Mouse (Mus musculus) embryonic facial prominence, embryonic 13.5 days (tissue): Measurements from ENCODE around the gene Ifi204. TPM values are rescaled to one million over a fixed set of nuclear protein-coding genes. Genes with fewer than 3 reads are reported as not detected.

Source experiments
- ATAC-seq: fragments of 200-750 bp; cut with Nextera tagmentation; 2 replicates; pipeline ENCODE4 v1.8.0; 2017; ENCODE audit warnings: low read depth; ENCODE audit not compliant: insufficient number of reproducible peaks, insufficient read depth, low FRiP score, low TSS enrichment
- H3K27ac ChIP-seq: fragments of 300-500 bp; sonication (generic); 2 replicates; pipeline ENCODE4 v1.5.1; 2015; ENCODE audit warnings: moderate library complexity, mild to moderate bottlenecking, inconsistent platforms
- H3K27me3 ChIP-seq: fragments of 300-500 bp; sonication (generic); 2 replicates; pipeline ENCODE4 v1.6.1; 2015; ENCODE audit warnings: mild to moderate bottlenecking, inconsistent platforms
- H3K36me3 ChIP-seq: fragments of 300-500 bp; sonication (generic); 2 replicates; pipeline ENCODE4 v1.6.1; 2015; ENCODE audit warnings: mild to moderate bottlenecking, inconsistent platforms
- H3K4me1 ChIP-seq: fragments of 300-500 bp; sonication (generic); 2 replicates; pipeline ENCODE4 v1.6.1; 2015; ENCODE audit warnings: inconsistent platforms
- H3K4me2 ChIP-seq: fragments of 300-500 bp; sonication (generic); 2 replicates; pipeline ENCODE4 v1.6.1; 2015; ENCODE audit warnings: moderate library complexity, mild to moderate bottlenecking, inconsistent platforms
- H3K4me3 ChIP-seq: fragments of 300-500 bp; sonication (generic); 2 replicates; pipeline ENCODE4 v1.5.1; 2015; ENCODE audit warnings: mild to moderate bottlenecking, inconsistent platforms
- H3K9ac ChIP-seq: fragments of 300-500 bp; sonication (generic); 2 replicates; pipeline ENCODE4 v1.6.1; 2015; ENCODE audit warnings: mild to moderate bottlenecking, inconsistent platforms
- H3K9me3 ChIP-seq: fragments of 300-500 bp; sonication (generic); 2 replicates; pipeline ENCODE4 v1.6.1; 2016; ENCODE audit warnings: inconsistent platforms
- WGBS: fragments of 180-500 bp; shearing (Covaris S2); methylation state at CpG from one replicate; pipeline ENCODE4 v1.1.7; 2015; ENCODE audit warnings: mixed read lengths; 5-methylcytosine and 5-hydroxymethylcytosine counted together
- polyA plus RNA-seq: library from polyadenylated mRNA; unstranded; fragments of >200 nt; fragmentation: Nextera tagmentation; extraction: Ambion mirVana; gene quantifications from 2 replicates; pipeline ENCODE4 v1.2.1, GENCODE M21; 2015

Gene Ifi204
- polyA plus RNA-seq, 1 experiment from 2014 or later, result 1.1 TPM

DNA sequence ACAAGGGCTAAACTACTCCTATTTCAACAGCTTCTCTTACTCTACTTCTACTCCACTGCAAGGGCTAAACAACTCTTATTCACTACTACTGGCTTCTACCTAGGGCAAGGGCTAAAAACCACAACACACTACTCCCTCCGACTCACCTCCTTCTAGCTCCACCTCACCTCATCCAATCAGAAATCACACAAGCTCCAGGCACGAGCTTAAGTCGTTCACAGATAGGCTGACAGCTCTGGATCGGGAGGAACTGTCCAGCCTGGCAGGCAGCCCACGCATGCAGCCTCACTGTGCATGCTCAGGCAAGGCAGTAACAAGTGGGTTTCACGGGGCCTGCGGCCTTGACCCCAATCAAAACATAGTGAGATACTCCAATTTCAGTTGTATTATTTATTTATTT, 33.5 kb downstream of the Ifi204 start:
- Histone ChIP-seq H3K36me3 (no peaks in the 10 kb centered on the region), H3K9me3 (no peaks in the 10 kb centered on the region), H3K4me1 (no peaks in the 10 kb centered on the region), H3K27me3 (no peaks in the 10 kb centered on the region), H3K4me3 (no peak overlapping the region), H3K4me2 (no peak overlapping the region), H3K9ac (no peak overlapping the region), H3K27ac (no peak overlapping the region)
- ATAC-seq, result no peak
- WGBS, result 29% methylated on average over 7 of the region's 7 CpGs

Other genes with a start within 250 kb of the Ifi204 start
- not detected in 2 replicates for gene Ifi214, start 231.0 kb downstream of the Ifi204 start, polyA plus RNA-seq
- gene Ifi213, start 167.7 kb downstream of the Ifi204 start, polyA plus RNA-seq, result not detected in 2 replicates
- 0.06 and 0.12 TPM in 2 replicates for gene Ifi209, start 136.0 kb downstream of the Ifi204 start, polyA plus RNA-seq
- not detected in 2 replicates for gene Ifi208, start 93.3 kb downstream of the Ifi204 start, polyA plus RNA-seq
- gene Ifi207, start 25.2 kb downstream of the Ifi204 start, polyA plus RNA-seq, result 0.59 and 0.66 TPM in 2 replicates
- 0.63 and 1.1 TPM in 2 replicates for gene Ifi211, start 146.1 kb upstream of the Ifi204 start, polyA plus RNA-seq
- 0.62 and 1.7 TPM in 2 replicates for gene Mndal, start 175.5 kb upstream of the Ifi204 start, polyA plus RNA-seq
- gene Ifi203, start 175.7 kb upstream of the Ifi204 start, polyA plus RNA-seq, result 0.34 and 0.53 TPM in 2 replicates
- gene Ifi202b, start 215.8 kb upstream of the Ifi204 start, polyA plus RNA-seq, result 1.5 and 2.0 TPM in 2 replicates